Mouse (Mus musculus) heart, postnatal 0 days (tissue): ENCODE results near the gene Smarca2. TPM values are rescaled to one million over a fixed set of nuclear protein-coding genes. Genes with fewer than 3 reads are reported as not detected.

ENCODE experiments used
- ATAC-seq: fragments of 200-750 bp; cut with Nextera tagmentation; 2 replicates; pipeline ENCODE4 v1.8.0; 2017; ENCODE audit warnings: low read depth, moderate number of reproducible peaks, moderate library complexity; ENCODE audit not compliant: insufficient read depth
- DNase-seq: peaks from one replicate; pipeline ENCODE4 v3.0.0-alpha.2; 2016; ENCODE audit warnings: low spot score
- H3K27ac ChIP-seq: fragments of 300-500 bp; sonication (generic); 2 replicates; pipeline ENCODE4 v1.5.1; 2014; ENCODE audit warnings: low read depth, mild to moderate bottlenecking
- H3K27me3 ChIP-seq: fragments of 300-500 bp; sonication (generic); 2 replicates; pipeline ENCODE4 v1.6.1; 2014; ENCODE audit warnings: low read length, mixed read lengths; ENCODE audit not compliant: control insufficient read depth, insufficient read depth
- H3K36me3 ChIP-seq: fragments of 300-500 bp; sonication (generic); replicated peaks from 2 replicates; pipeline ENCODE4 v1.6.1; 2014; ENCODE audit warnings: low read length, mixed read lengths; ENCODE audit not compliant: control insufficient read depth, insufficient read depth
- H3K4me1 ChIP-seq: fragments of 300-500 bp; sonication (generic); 2 replicates; pipeline ENCODE4 v1.6.1; 2014; ENCODE audit warnings: antibody characterized with exemption; ENCODE audit not compliant: control insufficient read depth, insufficient read depth
- H3K4me2 ChIP-seq: fragments of 300-500 bp; sonication (generic); 2 replicates; pipeline ENCODE4 v1.6.1; 2014; ENCODE audit warnings: low read depth, mild to moderate bottlenecking, low read length, moderate library complexity
- H3K4me3 ChIP-seq: fragments of 300-500 bp; sonication (generic); 2 replicates; pipeline ENCODE4 v1.5.1; 2014; ENCODE audit warnings: low read depth, low read length
- H3K9ac ChIP-seq: fragments of 300-500 bp; sonication (generic); replicated peaks from 2 replicates; pipeline ENCODE4 v1.6.1; 2014; ENCODE audit warnings: low read depth, low read length, mixed read lengths
- H3K9me3 ChIP-seq: fragments of 300-500 bp; sonication (generic); replicated peaks from 2 replicates; pipeline ENCODE4 v1.6.1; 2016; ENCODE audit warnings: low read length; ENCODE audit not compliant: control insufficient read depth
- CTCF ChIP-seq: IDR thresholded peaks from 2 replicates; pipeline ENCODE4 v1.5.1; 2016; ENCODE audit warnings: antibody characterized with exemption, control low read depth, low read depth
- EP300 ChIP-seq: IDR thresholded peaks from 2 replicates; pipeline ENCODE4 v1.6.1; 2016; ENCODE audit warnings: antibody characterized with exemption, low read depth
- WGBS: fragments of 180-500 bp; shearing (Covaris S2); extraction: QIAGEN DNeasy Blood & Tissue Kit; methylation state at CpG from one replicate; pipeline ENCODE4 v1.1.7; 2014; 5-methylcytosine and 5-hydroxymethylcytosine counted together
- polyA plus RNA-seq: library from polyadenylated mRNA; unstranded; fragments of >200 nt; fragmentation: Nextera tagmentation; extraction: Ambion mirVana; gene quantifications from 2 replicates; pipeline ENCODE4 v1.2.1, GENCODE M21; 2015
- total RNA-seq: library from RNA; depleted of rRNA; stranded (reverse); fragments of >200 nt; gene quantifications from 2 replicates; pipeline ENCODE4 v1.2.3, GENCODE M21; 2014; ENCODE audit warnings: low replicate concordance

Gene Smarca2
- total and polyA plus RNA-seq, 2 experiments from 2014 or later = 21.7 to 50.1 TPM

- Histone ChIP-seq H3K4me3 (no peak overlapping the region), H3K9ac (no peak overlapping the region), H3K9me3 (no peaks in the 10 kb centered on the region), H3K4me1 (no peaks in the 10 kb centered on the region), H3K27ac (no peak overlapping the region), H3K4me2 (no peak overlapping the region), H3K36me3 (peaks cover 74% of the 10 kb centered on the region), H3K27me3 (no peaks in the 10 kb centered on the region)
- WGBS = 73% methylated on average over 4 of the region's 4 CpGs
- no peak for TF ChIP-seq EP300
- no peak for TF ChIP-seq CTCF
- DNase-seq (no peak), ATAC-seq (no peak)
Measured at GRCm38 (mm10) chr19:26697107-26697506, 92.3 kb downstream of the Smarca2 start.

GRCm38 (mm10) chr19:26704545-26705209 is 99.8 kb downstream of the Smarca2 start:
- 81% methylated on average over 10 of the region's 10 CpGs for WGBS
- TF ChIP-seq CTCF (no peak), EP300 (no peak)
- no peaks in the 10 kb centered on the region for H3K9me3 ChIP-seq
- H3K9ac ChIP-seq = no peak overlapping the region
- no peaks in the 10 kb centered on the region for H3K27me3 ChIP-seq
- H3K4me3 ChIP-seq = no peak overlapping the region
- DNase-seq = no peak
- H3K4me1 ChIP-seq = peaks cover 6% of the 10 kb centered on the region; the same call in 1 of the 2 replicates
- no peak for ATAC-seq
- H3K27ac ChIP-seq = no peak overlapping the region
- H3K4me2 ChIP-seq = no peak overlapping the region
- H3K36me3 ChIP-seq = peaks cover 16% of the 10 kb centered on the region

GRCm38 (mm10) chr19:26706910-26707309 is 102.1 kb downstream of the Smarca2 start:
- Histone ChIP-seq H3K27me3 (no peaks in the 10 kb centered on the region), H3K36me3 (0 out of 2 replicates have a peak, but pooled peaks cover 10% of the 10 kb centered on the region), H3K9ac (no peak overlapping the region), H3K27ac (no peak overlapping the region), H3K4me1 (peaks cover 6% of the 10 kb centered on the region; the same call in 1 of the 2 replicates), H3K4me3 (no peak overlapping the region), H3K4me2 (no peak overlapping the region), H3K9me3 (no peaks in the 10 kb centered on the region)
- ATAC-seq (peak; percentile 62), DNase-seq (no peak)
- WGBS = 37% methylated on average over 5 of the region's 5 CpGs
- TF ChIP-seq CTCF (no peak), EP300 (0 out of 2 replicates have a peak, but pooled peaks have one; percentile 52)

GRCm38 (mm10) chr19:26709095-26709494 is 104.2 kb downstream of the Smarca2 start:
- Histone ChIP-seq H3K27ac (no peak overlapping the region), H3K4me3 (no peak overlapping the region), H3K27me3 (no peaks in the 10 kb centered on the region), H3K4me2 (no peak overlapping the region), H3K36me3 (0 out of 2 replicates have a peak, but pooled peaks cover 10% of the 10 kb centered on the region), H3K4me1 (peaks cover 6% of the 10 kb centered on the region; the same call in 1 of the 2 replicates), H3K9ac (no peak overlapping the region), H3K9me3 (no peaks in the 10 kb centered on the region)
- DNase-seq (no peak), ATAC-seq (no peak)
- no peak for TF ChIP-seq CTCF
- TF ChIP-seq EP300 = no peak
- 40% methylated on average over 12 of the region's 12 CpGs for WGBS

GRCm38 (mm10) chr19:26711268-26711667 is 106.4 kb downstream of the Smarca2 start:
- no peaks in the 10 kb centered on the region for H3K9me3 ChIP-seq
- H3K4me2 ChIP-seq = no peak overlapping the region
- peaks cover 6% of the 10 kb centered on the region; the same call in 1 of the 2 replicates for H3K4me1 ChIP-seq
- 0 out of 2 replicates have a peak, but pooled peaks cover 15% of the 10 kb centered on the region for H3K36me3 ChIP-seq
- H3K9ac ChIP-seq = no peak overlapping the region
- no peak for DNase-seq
- no peak overlapping the region for H3K4me3 ChIP-seq
- WGBS = 27% methylated on average over 2 of the region's 2 CpGs
- ATAC-seq = no peak
- peak; percentile 47 for TF ChIP-seq CTCF
- no peak for TF ChIP-seq EP300
- H3K27ac ChIP-seq = no peak overlapping the region
- no peaks in the 10 kb centered on the region for H3K27me3 ChIP-seq

GRCm38 (mm10) chr19:26716217-26716616 is 111.4 kb downstream of the Smarca2 start:
- H3K27ac ChIP-seq = peak overlapping the region; percentile 67
- H3K4me2 ChIP-seq = no peak overlapping the region
- peaks cover 5% of the 10 kb centered on the region; the same call in 1 of the 2 replicates for H3K4me1 ChIP-seq
- H3K9me3 ChIP-seq = no peaks in the 10 kb centered on the region
- H3K36me3 ChIP-seq = peaks cover 8% of the 10 kb centered on the region; the same call in 1 of the 2 replicates
- 68% methylated on average over 9 of the region's 9 CpGs for WGBS
- DNase-seq (no peak), ATAC-seq (no peak; the same call in 1 of the 2 replicates)
- no peak overlapping the region for H3K9ac ChIP-seq
- H3K4me3 ChIP-seq = no peak overlapping the region
- no peaks in the 10 kb centered on the region for H3K27me3 ChIP-seq
- TF ChIP-seq CTCF = no peak
- no peak for TF ChIP-seq EP300
